9 mouse cellular contexts compared by ENCODE assay signal in genomic region chrX:12917105-12917504, GRCm38 (mm10).
A peak's percentile ranks its signal among the peaks of the same experiment; 100 is the strongest.
DNase-seq lines count a peak whose midpoint lies in the region; ATAC-seq and TF ChIP-seq lines count a peak whose summit lies in the region.
"Had no signal": no experiment of that assay in that cellular context is flagged by ENCODE, and none has a peak within 500 bp of the region (broad histone marks: within the 10 kb centered on the region; RNA-seq: fewer than 3 reads in every experiment).

No protein-coding gene starts in this region.

- 19% methylated on average over 13 of the region's 13 CpGs for WGBS in heart, embryonic 14.5 days
- 33% methylated on average over 13 of the region's 13 CpGs for WGBS in kidney, postnatal 0 days

- peak overlapping the region; percentile 44 for H3K9ac ChIP-seq in heart, embryonic 14.5 days (ENCODE audit: low read length)
- no peak overlapping the region for H3K9ac ChIP-seq in kidney, postnatal 0 days (ENCODE audit: low read depth, low read length)

- TF ChIP-seq CTCF in kidney, postnatal 0 days (IDR thresholded peaks at IDR 0.05; ENCODE audit: low read depth) = peak; percentile 2; the same call in 1 of the 2 replicates

- DNase-seq in MN1 (ENCODE audit: low spot score) = peak; percentile 40
- peak; percentile 65 to 69 for DNase-seq in adrenal gland, postnatal 36 days
- peak; percentile 34 for DNase-seq in kidney, postnatal 0 days (ENCODE audit: low spot score)
- peak; percentile 17 to 56 for DNase-seq in lung, postnatal 4 days
- peak; percentile 25 for DNase-seq in urinary bladder, postnatal 14 days (ENCODE audit: low spot score)
- no peak for DNase-seq in frontal cortex, postnatal 10 days (ENCODE audit: low spot score in 2 of 2)
- DNase-seq in layer of hippocampus, postnatal 25 days (ENCODE audit: extremely low spot score in 1 of 2, low spot score in 1 of 2) = no peak

- no peaks in the 10 kb centered on the region for H3K36me3 ChIP-seq in heart, embryonic 14.5 days (ENCODE audit: control insufficient read depth, insufficient read depth, low read length)
- no peaks in the 10 kb centered on the region for H3K36me3 ChIP-seq in kidney, postnatal 0 days (ENCODE audit: insufficient read depth, low read length)

- H3K4me3 ChIP-seq in heart, embryonic 14.5 days (ENCODE audit: control insufficient read depth in 1 of 2, insufficient read depth in 1 of 2, low read depth in 1 of 2, low read length in 2 of 2) = peak overlapping the region; percentile 21 to 22
- H3K4me3 ChIP-seq in kidney, postnatal 0 days (replicated peaks; ENCODE audit: low read depth, low read length) = no peak overlapping the region
- H3K4me3 ChIP-seq: megakaryocyte, embryonic 14.5 days had no signal

- no peaks in the 10 kb centered on the region for H3K9me3 ChIP-seq in heart, embryonic 14.5 days (ENCODE audit: control insufficient read depth, low read length)
- no peaks in the 10 kb centered on the region for H3K9me3 ChIP-seq in kidney, postnatal 0 days (replicated peaks; ENCODE audit: low read length)
- H3K9me3 ChIP-seq: megakaryocyte, embryonic 14.5 days had no signal

- peak overlapping the region; percentile 47 to 70; a peak in 3 of 4 replicates for H3K27ac ChIP-seq in heart, embryonic 14.5 days (replicated peaks in 1 of 2; ENCODE audit: control insufficient read depth in 1 of 2, insufficient read depth in 1 of 2, low read depth in 2 of 2, low read length in 2 of 2)
- no peak overlapping the region for H3K27ac ChIP-seq in kidney, postnatal 0 days

- H3K4me1 ChIP-seq in heart, embryonic 14.5 days (ENCODE audit: control insufficient read depth in 2 of 2, insufficient read depth in 2 of 2, low read length in 2 of 2) = peaks cover 0 to 2% of the 10 kb centered on the region in 2 experiments; a peak in 2 of 4 replicates
- no peaks in the 10 kb centered on the region for H3K4me1 ChIP-seq in kidney, postnatal 0 days (replicated peaks; ENCODE audit: insufficient read depth, low read length)
- H3K4me1 ChIP-seq: megakaryocyte, embryonic 14.5 days had no signal

- ATAC-seq in heart, embryonic 14.5 days (ENCODE audit: insufficient number of reproducible peaks, insufficient read depth, low FRiP score, low read depth) = peak; percentile 47; the same call in 1 of the 2 replicates
- ATAC-seq in kidney, postnatal 0 days (replicated peaks; ENCODE audit: low FRiP score, low read depth) = peak; percentile 63; the same call in 1 of the 2 replicates

- H3K4me2 ChIP-seq in heart, embryonic 14.5 days (ENCODE audit: low read length) = peak overlapping the region; percentile 58
- peak overlapping the region; percentile 39 for H3K4me2 ChIP-seq in kidney, postnatal 0 days (ENCODE audit: low read length)

- H3K27me3 ChIP-seq in heart, embryonic 14.5 days (ENCODE audit: control insufficient read depth, insufficient read depth, low read length) = no peaks in the 10 kb centered on the region
- no peaks in the 10 kb centered on the region for H3K27me3 ChIP-seq in kidney, postnatal 0 days (ENCODE audit: insufficient read depth, low read length)

Comparison
In these comparisons a context has a peak if more than half of its experiments do, and no peak if none do; other contexts are left out.
1. DNase-seq: peak in MN1 (single experiment), adrenal gland, postnatal 36 days (2 of 2), kidney, postnatal 0 days (single experiment), lung, postnatal 4 days (2 of 2) and urinary bladder, postnatal 14 days (single experiment); none in frontal cortex, postnatal 10 days (0 of 2) and layer of hippocampus, postnatal 25 days (0 of 2).